Mouse (Mus musculus) embryo, embryonic 11.5 days (tissue): ENCODE measurements around the gene Tob2.
A peak's percentile ranks its signal among the peaks of the same experiment; 100 is the strongest.

Experiments
- DNase-seq: peaks from one replicate; pipeline ENCODE4 v3.0.0-alpha.2; 2012; ENCODE audit warnings: low read depth, low spot score

Tob2 gene

GRCm38 (mm10) chr15:81858517-81859329, at the start of gene Tob2:
Tob2 (minus strand) TSS chr15:81858796.
- DNase-seq: no peak

GRCm38 (mm10) chr15:81907953-81908352, 49.4 kb upstream of the Tob2 start:
- DNase-seq: no peak

- peak; percentile 29 for DNase-seq
Measured at GRCm38 (mm10) chr15:81904939-81905338, 46.3 kb upstream of the Tob2 start.

GRCm38 (mm10) chr15:81898751-81899150, 40.2 kb upstream of the Tob2 start:
- no peak for DNase-seq

- no peak for DNase-seq
Measured at GRCm38 (mm10) chr15:81897607-81898285, 39.1 kb upstream of the Tob2 start.

GRCm38 (mm10) chr15:81896407-81896806, 37.8 kb upstream of the Tob2 start:
- DNase-seq: no peak

- no peak for DNase-seq
Measured at GRCm38 (mm10) chr15:81894002-81894401, 35.4 kb upstream of the Tob2 start.

GRCm38 (mm10) chr15:81891822-81892580, 33.4 kb upstream of the Tob2 start:
- DNase-seq: peak; percentile 7

- no peak for DNase-seq
Measured at GRCm38 (mm10) chr15:81891140-81891802, 32.7 kb upstream of the Tob2 start.

- DNase-seq: no peak
Measured at GRCm38 (mm10) chr15:81889175-81889574, 30.6 kb upstream of the Tob2 start.

- no peak for DNase-seq
Measured at GRCm38 (mm10) chr15:81886795-81887550, 28.4 kb upstream of the Tob2 start.

GRCm38 (mm10) chr15:81885418-81885934, 26.9 kb upstream of the Tob2 start:
- no peak for DNase-seq

GRCm38 (mm10) chr15:81882348-81882747, 23.8 kb upstream of the Tob2 start:
- no peak for DNase-seq

GRCm38 (mm10) chr15:81879531-81880401, 21.2 kb upstream of the Tob2 start:
- no peak for DNase-seq

GRCm38 (mm10) chr15:81872262-81873136, 13.9 kb upstream of the Tob2 start, which contains the start of gene Aco2:
Aco2 (plus strand) TSS chr15:81872309.
- DNase-seq: peak; percentile 99

- peak; percentile 95 for DNase-seq
Measured at GRCm38 (mm10) chr15:81871604-81872261, 13.1 kb upstream of the Tob2 start, which contains the start of gene Phf5a. Phf5a (minus strand) TSS chr15:81871911.

- no peak for DNase-seq
Measured at GRCm38 (mm10) chr15:81869985-81870384, 11.4 kb upstream of the Tob2 start.

GRCm38 (mm10) chr15:81864238-81864637, 5.6 kb upstream of the Tob2 start:
- no peak for DNase-seq
